Mouse (Mus musculus): ENCODE results near the gene Dock9. TPM values are rescaled to one million over a fixed set of nuclear protein-coding genes. Genes with fewer than 3 reads are reported as not detected.
A peak's percentile ranks its signal among the peaks of the same experiment; 100 is the strongest.

Dock9 gene
- total and polyA plus RNA-seq, 2 experiments from 2014 or later, result 14.0 to 68.8 TPM

DNA sequence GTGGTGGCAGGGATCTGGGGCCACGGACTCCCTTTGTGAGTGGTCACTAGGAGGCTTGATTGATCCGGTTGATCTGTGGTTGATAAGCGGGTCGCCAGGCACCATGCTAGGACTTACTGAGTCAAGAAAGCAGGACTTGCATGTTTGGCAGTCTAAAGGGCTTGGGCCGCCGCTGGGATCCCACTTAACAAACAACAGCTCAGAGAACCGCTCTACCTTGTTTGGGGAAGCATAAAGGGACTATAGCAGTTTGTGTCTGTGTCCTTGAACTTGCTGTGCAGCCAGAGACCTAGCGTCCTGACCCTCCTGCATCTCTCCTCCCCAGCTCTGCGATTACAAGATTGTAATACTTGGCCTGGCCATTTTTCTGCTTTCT is 292.2 kb downstream of the Dock9 start:
- H3K4me2 ChIP-seq (ENCODE audit: low read depth, low read length, poor library complexity, severe bottlenecking), result no peak overlapping the region
- ATAC-seq (ENCODE audit: low FRiP score), result no peak

DNA sequence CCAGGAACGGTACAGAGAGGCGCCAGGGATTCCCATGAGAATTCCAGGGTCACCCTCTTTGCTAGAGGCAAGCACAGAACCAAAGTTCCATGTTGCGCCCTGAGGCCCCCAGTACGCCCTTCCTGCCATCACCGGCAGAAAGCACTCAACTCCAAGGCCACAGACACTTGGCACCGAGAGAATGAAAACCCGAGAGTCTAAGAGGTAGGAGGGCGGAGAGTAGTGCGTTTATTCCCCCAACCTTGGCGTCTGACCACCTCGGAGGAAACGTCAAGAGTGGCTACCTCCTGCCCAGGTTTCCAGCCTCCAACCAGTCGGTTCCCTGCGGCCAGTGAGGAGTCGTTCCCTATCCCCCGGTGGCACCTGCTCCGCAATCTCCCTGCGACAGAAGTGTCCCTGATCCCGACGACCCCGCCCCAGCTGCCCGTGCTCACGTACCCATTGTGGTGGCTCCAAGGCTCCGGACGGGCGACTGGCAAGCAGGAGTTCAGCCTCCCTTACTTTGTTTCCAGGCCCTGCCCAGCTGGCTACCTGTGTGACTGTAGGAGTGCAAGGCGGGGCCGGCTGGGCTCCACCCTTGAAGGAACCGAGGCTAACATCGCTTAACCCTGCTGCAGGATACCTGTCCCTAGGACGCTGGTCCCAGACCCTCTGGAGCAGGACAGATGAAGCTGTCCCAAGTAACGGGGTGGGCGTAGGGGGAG is 292.7 kb downstream of the Dock9 start, which contains the start of gene Slc15a1:
Slc15a1 (minus strand) TSS at position 472 of the 704 bp plus-strand sequence.
- peak within 1 kb of the TSS; percentile 18; the same call in 1 of the 2 replicates for H3K4me2 ChIP-seq (ENCODE audit: low read depth, low read length, poor library complexity, severe bottlenecking)
- no peak within 1 kb of the TSS for H3K9ac ChIP-seq (replicated peaks; ENCODE audit: low read length, poor library complexity, severe bottlenecking)
- peaks cover 22% of the 10 kb centered on the region for H3K27me3 ChIP-seq (ENCODE audit: insufficient read depth, low read length)
- H3K4me3 ChIP-seq (ENCODE audit: low read depth, low read length), result no peak within 1 kb of the TSS
- H3K4me1 ChIP-seq (ENCODE audit: insufficient read depth, low read length), result no peaks in the 10 kb centered on the region
- no peaks in the 10 kb centered on the region for H3K9me3 ChIP-seq (ENCODE audit: low read length)
- 10% methylated on average over 33 of the region's 33 CpGs for WGBS
- TF ChIP-seq CTCF (IDR thresholded peaks at IDR 0.05), result no peak
- no peak within 1 kb of the TSS for H3K27ac ChIP-seq (ENCODE audit: low read depth, low read length)
- no peak for ATAC-seq (ENCODE audit: low FRiP score)
- DNase-seq (ENCODE audit: low spot score), result no peak
- H3K36me3 ChIP-seq (ENCODE audit: insufficient read depth, low read length), result no peaks in the 10 kb centered on the region

More for the DNA sequence above, 292.2 kb downstream of the Dock9 start:
- Histone ChIP-seq H3K36me3 (ENCODE audit: insufficient read depth, low read length) (no peaks in the 10 kb centered on the region), H3K9me3 (ENCODE audit: low read length) (no peaks in the 10 kb centered on the region), H3K4me1 (ENCODE audit: insufficient read depth, low read length) (no peaks in the 10 kb centered on the region), H3K27me3 (ENCODE audit: insufficient read depth, low read length) (peaks cover 22% of the 10 kb centered on the region), H3K9ac (replicated peaks; ENCODE audit: low read length, poor library complexity, severe bottlenecking) (no peak overlapping the region), H3K4me3 (ENCODE audit: low read depth, low read length) (no peak overlapping the region), H3K27ac (ENCODE audit: low read depth, low read length) (no peak overlapping the region)
- DNase-seq (ENCODE audit: low spot score), result no peak
- no peak for TF ChIP-seq CTCF (IDR thresholded peaks at IDR 0.05)
- 23% methylated on average over 9 of the region's 9 CpGs for WGBS

- no peak overlapping the region for H3K4me2 ChIP-seq (ENCODE audit: low read depth, low read length, poor library complexity, severe bottlenecking)
- H3K27me3 ChIP-seq (ENCODE audit: insufficient read depth, low read length), result peaks cover 15% of the 10 kb centered on the region
- H3K9ac ChIP-seq (replicated peaks; ENCODE audit: low read length, poor library complexity, severe bottlenecking), result no peak overlapping the region
- H3K36me3 ChIP-seq (ENCODE audit: insufficient read depth, low read length), result no peaks in the 10 kb centered on the region
- H3K4me1 ChIP-seq (ENCODE audit: insufficient read depth, low read length), result no peaks in the 10 kb centered on the region
- ATAC-seq (ENCODE audit: low FRiP score) (no peak), DNase-seq (ENCODE audit: low spot score) (no peak)
- TF ChIP-seq CTCF (IDR thresholded peaks at IDR 0.05), result no peak
- H3K9me3 ChIP-seq (ENCODE audit: low read length), result no peaks in the 10 kb centered on the region
- no peak overlapping the region for H3K4me3 ChIP-seq (ENCODE audit: low read depth, low read length)
- no peak overlapping the region for H3K27ac ChIP-seq (ENCODE audit: low read depth, low read length)
- WGBS, result 88% methylated on average over 2 of the region's 2 CpGs
Measured at GRCm38 (mm10) chr14:121500577-121500976, 297.1 kb downstream of the Dock9 start.

DNA sequence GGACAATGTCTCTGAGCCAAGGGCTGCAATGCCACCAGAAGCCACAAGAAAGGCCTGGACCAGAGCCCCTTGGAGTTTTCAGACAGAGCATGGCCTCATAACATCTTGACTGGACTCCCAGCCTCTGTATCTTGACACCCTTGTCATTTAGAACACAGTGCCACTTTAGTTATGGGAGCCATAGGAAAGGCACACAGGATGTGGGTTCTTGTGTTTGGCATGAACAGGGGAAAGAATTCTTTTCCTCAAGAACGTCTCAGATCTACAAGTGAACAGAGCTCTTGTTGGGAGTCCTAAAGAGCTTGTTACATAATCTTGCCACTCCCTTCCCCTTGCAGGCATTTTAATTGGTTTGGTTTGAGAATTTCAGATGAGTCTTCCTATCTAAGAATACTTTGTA is 297.9 kb downstream of the Dock9 start:
- H3K9ac ChIP-seq (replicated peaks; ENCODE audit: low read length, poor library complexity, severe bottlenecking), result no peak overlapping the region
- 63% methylated on average over 1 of the region's 1 CpGs for WGBS
- no peaks in the 10 kb centered on the region for H3K4me1 ChIP-seq (ENCODE audit: insufficient read depth, low read length)
- no peak for DNase-seq (ENCODE audit: low spot score)
- no peaks in the 10 kb centered on the region for H3K9me3 ChIP-seq (ENCODE audit: low read length)
- no peak overlapping the region for H3K27ac ChIP-seq (ENCODE audit: low read depth, low read length)
- peaks cover 7% of the 10 kb centered on the region; the same call in 1 of the 2 replicates for H3K27me3 ChIP-seq (ENCODE audit: insufficient read depth, low read length)
- TF ChIP-seq CTCF (IDR thresholded peaks at IDR 0.05), result no peak
- no peak overlapping the region for H3K4me2 ChIP-seq (ENCODE audit: low read depth, low read length, poor library complexity, severe bottlenecking)
- H3K36me3 ChIP-seq (ENCODE audit: insufficient read depth, low read length), result no peaks in the 10 kb centered on the region
- H3K4me3 ChIP-seq (ENCODE audit: low read depth, low read length), result no peak overlapping the region
- no peak for ATAC-seq (ENCODE audit: low FRiP score)

- H3K36me3 ChIP-seq (ENCODE audit: insufficient read depth, low read length), result no peaks in the 10 kb centered on the region
- no peaks in the 10 kb centered on the region for H3K27me3 ChIP-seq (ENCODE audit: insufficient read depth, low read length)
- WGBS, result 92% methylated on average over 1 of the region's 1 CpGs
- H3K4me3 ChIP-seq (ENCODE audit: low read depth, low read length), result no peak overlapping the region
- TF ChIP-seq CTCF (IDR thresholded peaks at IDR 0.05), result no peak
- H3K4me2 ChIP-seq (ENCODE audit: low read depth, low read length, poor library complexity, severe bottlenecking), result no peak overlapping the region
- no peaks in the 10 kb centered on the region for H3K9me3 ChIP-seq (ENCODE audit: low read length)
- no peak for DNase-seq (ENCODE audit: low spot score)
- no peaks in the 10 kb centered on the region for H3K4me1 ChIP-seq (ENCODE audit: insufficient read depth, low read length)
- no peak overlapping the region for H3K27ac ChIP-seq (ENCODE audit: low read depth, low read length)
- ATAC-seq (ENCODE audit: low FRiP score), result no peak
- no peak overlapping the region for H3K9ac ChIP-seq (replicated peaks; ENCODE audit: low read length, poor library complexity, severe bottlenecking)
Measured at GRCm38 (mm10) chr14:121497800-121498199, 299.8 kb downstream of the Dock9 start.

DNA sequence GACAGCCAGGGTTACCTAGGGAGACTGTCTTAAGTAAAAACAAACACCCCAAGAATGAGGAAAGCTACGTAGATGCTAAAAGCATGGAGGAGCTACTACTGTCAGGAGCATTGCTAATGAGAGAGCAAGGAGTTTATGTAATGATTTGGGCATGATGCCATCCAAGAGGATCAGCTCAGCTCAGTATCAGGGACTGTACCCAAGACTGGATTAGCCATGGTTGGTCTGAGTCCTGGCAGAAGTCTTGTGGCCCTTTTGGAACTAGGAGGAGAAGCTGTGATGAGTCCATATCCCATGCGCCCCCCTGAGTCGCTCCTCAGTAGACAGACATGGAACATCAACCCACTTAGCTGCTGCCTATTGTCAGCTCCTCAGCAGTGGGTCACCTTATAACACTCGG is 301.9 kb downstream of the Dock9 start:
- no peak for TF ChIP-seq CTCF (IDR thresholded peaks at IDR 0.05)
- no peaks in the 10 kb centered on the region for H3K9me3 ChIP-seq (ENCODE audit: low read length)
- H3K36me3 ChIP-seq (ENCODE audit: insufficient read depth, low read length), result no peaks in the 10 kb centered on the region
- no peak for ATAC-seq (ENCODE audit: low FRiP score)
- H3K27ac ChIP-seq (ENCODE audit: low read depth, low read length), result no peak overlapping the region
- peak; percentile 38 for DNase-seq (ENCODE audit: low spot score)
- 81% methylated on average over 4 of the region's 4 CpGs for WGBS
- H3K4me1 ChIP-seq (ENCODE audit: insufficient read depth, low read length), result no peaks in the 10 kb centered on the region
- no peaks in the 10 kb centered on the region for H3K27me3 ChIP-seq (ENCODE audit: insufficient read depth, low read length)
- H3K9ac ChIP-seq (replicated peaks; ENCODE audit: low read length, poor library complexity, severe bottlenecking), result no peak overlapping the region
- no peak overlapping the region for H3K4me3 ChIP-seq (ENCODE audit: low read depth, low read length)
- H3K4me2 ChIP-seq (ENCODE audit: low read depth, low read length, poor library complexity, severe bottlenecking), result no peak overlapping the region

Measured in midbrain, postnatal 0 days (tissue).